Mouse (Mus musculus) heart, embryonic 16.5 days (tissue): ENCODE results near the gene Plxnb2. TPM values are rescaled to one million over a fixed set of nuclear protein-coding genes. Genes with fewer than 3 reads are reported as not detected.
A peak's percentile ranks its signal among the peaks of the same experiment; 100 is the strongest.

Experiments used
- ATAC-seq: fragments of 200-750 bp; cut with Nextera tagmentation; replicated peaks from 2 replicates; pipeline ENCODE4 v1.8.0; 2017; ENCODE audit warnings: moderate number of reproducible peaks; ENCODE audit not compliant: insufficient read depth, low FRiP score; ENCODE audit errors: extremely low read depth
- H3K27ac ChIP-seq: fragments of 300-500 bp; sonication (generic); 2 replicates; pipeline ENCODE4 v1.5.1; 2014; ENCODE audit warnings: mild to moderate bottlenecking, low read length, control low read depth, moderate library complexity
- H3K27me3 ChIP-seq: fragments of 300-500 bp; sonication (generic); 2 replicates; pipeline ENCODE4 v1.6.1; 2014; ENCODE audit warnings: low read length, mixed read lengths; ENCODE audit not compliant: control insufficient read depth, insufficient read depth
- H3K36me3 ChIP-seq: fragments of 300-500 bp; sonication (generic); 2 replicates; pipeline ENCODE4 v1.6.1; 2014; ENCODE audit not compliant: control insufficient read depth, insufficient read depth
- H3K4me1 ChIP-seq: fragments of 300-500 bp; sonication (generic); 2 replicates; pipeline ENCODE4 v1.6.1; 2014; ENCODE audit warnings: low read length, mixed read lengths; ENCODE audit not compliant: control insufficient read depth, insufficient read depth
- H3K4me2 ChIP-seq: fragments of 300-500 bp; sonication (generic); 2 replicates; pipeline ENCODE4 v1.6.1; 2014; ENCODE audit warnings: low read depth, mild to moderate bottlenecking, control low read depth, low read length
- H3K4me3 ChIP-seq: fragments of 300-500 bp; sonication (generic); 2 replicates; pipeline ENCODE4 v1.5.1; 2014; ENCODE audit warnings: mild to moderate bottlenecking, control low read depth, low read length
- H3K9ac ChIP-seq: fragments of 300-500 bp; sonication (generic); 2 replicates; pipeline ENCODE4 v1.6.1; 2014; ENCODE audit warnings: low read length, control low read depth
- H3K9me3 ChIP-seq: fragments of 300-500 bp; sonication (generic); replicated peaks from 2 replicates; pipeline ENCODE4 v1.6.1; 2016; ENCODE audit warnings: low read length; ENCODE audit not compliant: control insufficient read depth
- WGBS: fragments of 180-500 bp; shearing (Covaris S2); extraction: QIAGEN DNeasy Blood & Tissue Kit; methylation state at CpG from one replicate; pipeline ENCODE4 v1.1.7; 2014; 5-methylcytosine and 5-hydroxymethylcytosine counted together
- polyA plus RNA-seq: library from polyadenylated mRNA; unstranded; fragments of >200 nt; fragmentation: Nextera tagmentation; extraction: Ambion mirVana; gene quantifications from 2 replicates; pipeline ENCODE4 v1.2.1, GENCODE M21; 2015

The Plxnb2 gene
- polyA plus RNA-seq, result 91.8 and 104 TPM in 2 replicates

- Histone ChIP-seq H3K9me3 (no peaks in the 10 kb centered on the region), H3K36me3 (no peaks in the 10 kb centered on the region; the same call in 1 of the 2 replicates), H3K4me1 (peaks cover 53% of the 10 kb centered on the region), H3K27me3 (no peaks in the 10 kb centered on the region), H3K27ac (peak within 1 kb of the TSS; percentile 97), H3K4me2 (peak within 1 kb of the TSS; percentile 72), H3K4me3 (peak within 1 kb of the TSS; percentile 81), H3K9ac (peak within 1 kb of the TSS; percentile 90)
- peak; percentile 83 for ATAC-seq
- under 1% methylated on average over 67 of the region's 72 CpGs for WGBS
Measured at GRCm38 (mm10) chr15:89180571-89181229, at the start of gene Plxnb2. Gene Plxnb2, minus strand, starts transcription at chr15:89180788.

DNA sequence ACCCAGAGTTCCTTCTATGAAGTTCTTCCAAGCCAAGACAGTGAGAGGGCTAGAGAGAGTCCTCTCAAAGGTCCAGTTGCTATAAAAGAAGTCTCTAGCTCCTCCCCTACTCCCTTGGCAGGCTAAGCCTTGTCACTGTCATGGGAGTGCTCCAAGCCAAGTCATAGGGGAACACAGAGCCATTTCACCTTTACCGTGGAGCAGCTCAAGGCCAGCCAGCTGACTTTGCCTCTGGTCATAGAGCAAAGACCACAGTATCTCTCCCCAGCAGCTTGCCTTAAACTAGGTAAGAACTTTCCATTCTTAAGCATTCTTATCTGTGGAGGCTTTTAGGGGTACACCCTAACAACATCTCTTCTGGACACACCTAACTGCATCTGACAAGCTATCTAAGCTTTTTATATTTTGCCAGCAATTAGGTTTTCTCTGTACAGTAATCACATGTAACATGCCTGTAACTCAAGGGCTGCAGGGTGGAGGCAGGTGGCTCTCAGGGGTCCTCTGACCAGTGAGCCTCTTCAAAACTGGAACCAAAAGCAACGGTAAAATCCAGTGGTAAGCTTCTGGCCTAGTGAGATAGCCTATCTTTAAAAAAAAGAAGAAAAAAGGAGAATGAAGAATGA, 35.1 kb upstream of the Plxnb2 start:
- ATAC-seq, result 0 out of 2 replicates have a peak, but pooled peaks have one; percentile 5
- Histone ChIP-seq H3K4me2 (no peak overlapping the region), H3K4me3 (no peak overlapping the region), H3K27ac (peak overlapping the region; percentile 19; the same call in 1 of the 2 replicates), H3K27me3 (no peaks in the 10 kb centered on the region), H3K9me3 (no peaks in the 10 kb centered on the region), H3K4me1 (peaks cover 27% of the 10 kb centered on the region), H3K36me3 (peaks cover 11% of the 10 kb centered on the region; the same call in 1 of the 2 replicates), H3K9ac (no peak overlapping the region)
- WGBS, result 63% methylated on average over 2 of the region's 2 CpGs

- peaks cover 27% of the 10 kb centered on the region for H3K4me1 ChIP-seq
- H3K4me3 ChIP-seq, result no peak overlapping the region
- H3K9ac ChIP-seq, result no peak overlapping the region
- peaks cover 11% of the 10 kb centered on the region; the same call in 1 of the 2 replicates for H3K36me3 ChIP-seq
- no peak overlapping the region for H3K27ac ChIP-seq
- no peak for ATAC-seq
- H3K4me2 ChIP-seq, result no peak overlapping the region
- 78% methylated on average over 3 of the region's 3 CpGs for WGBS
- no peaks in the 10 kb centered on the region for H3K9me3 ChIP-seq
- H3K27me3 ChIP-seq, result no peaks in the 10 kb centered on the region
Measured at GRCm38 (mm10) chr15:89214953-89215352, 34.4 kb upstream of the Plxnb2 start.

- no peak overlapping the region for H3K27ac ChIP-seq
- H3K9me3 ChIP-seq, result no peaks in the 10 kb centered on the region
- H3K4me2 ChIP-seq, result no peak overlapping the region
- H3K36me3 ChIP-seq, result peaks cover 11% of the 10 kb centered on the region; the same call in 1 of the 2 replicates
- WGBS, result 72% methylated on average over 3 of the region's 3 CpGs
- ATAC-seq, result no peak
- no peak overlapping the region for H3K9ac ChIP-seq
- H3K4me1 ChIP-seq, result peaks cover 27% of the 10 kb centered on the region
- no peaks in the 10 kb centered on the region for H3K27me3 ChIP-seq
- H3K4me3 ChIP-seq, result no peak overlapping the region
Measured at GRCm38 (mm10) chr15:89213517-89213916, 32.9 kb upstream of the Plxnb2 start.

DNA sequence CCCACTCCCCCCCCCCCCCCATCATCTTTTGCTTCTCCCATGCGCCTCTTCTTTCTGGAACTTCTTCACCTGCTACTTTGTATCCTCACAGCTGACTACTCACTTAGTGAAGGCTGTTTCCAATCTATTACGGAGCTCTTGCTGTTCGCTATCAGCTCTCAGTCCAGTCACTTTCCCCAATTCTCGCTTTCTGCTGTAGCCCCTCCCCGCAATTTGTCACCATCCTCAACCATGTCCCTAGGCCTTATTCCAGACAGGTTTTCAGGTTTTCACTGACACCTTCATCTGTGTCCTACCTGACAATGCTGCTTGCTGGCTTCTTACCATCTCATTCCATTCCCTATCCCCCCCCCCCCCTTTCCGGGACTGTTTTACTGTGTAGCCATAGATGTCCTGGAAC, 31.9 kb upstream of the Plxnb2 start:
- H3K36me3 ChIP-seq, result peaks cover 11% of the 10 kb centered on the region; the same call in 1 of the 2 replicates
- peak overlapping the region; percentile 83 for H3K4me2 ChIP-seq
- no peaks in the 10 kb centered on the region for H3K9me3 ChIP-seq
- no peaks in the 10 kb centered on the region for H3K27me3 ChIP-seq
- no peak for ATAC-seq
- peak overlapping the region; percentile 90 for H3K9ac ChIP-seq
- peaks cover 27% of the 10 kb centered on the region for H3K4me1 ChIP-seq
- 66% methylated on average over 6 of the region's 6 CpGs for WGBS
- peak overlapping the region; percentile 76 for H3K4me3 ChIP-seq
- no peak overlapping the region for H3K27ac ChIP-seq

DNA sequence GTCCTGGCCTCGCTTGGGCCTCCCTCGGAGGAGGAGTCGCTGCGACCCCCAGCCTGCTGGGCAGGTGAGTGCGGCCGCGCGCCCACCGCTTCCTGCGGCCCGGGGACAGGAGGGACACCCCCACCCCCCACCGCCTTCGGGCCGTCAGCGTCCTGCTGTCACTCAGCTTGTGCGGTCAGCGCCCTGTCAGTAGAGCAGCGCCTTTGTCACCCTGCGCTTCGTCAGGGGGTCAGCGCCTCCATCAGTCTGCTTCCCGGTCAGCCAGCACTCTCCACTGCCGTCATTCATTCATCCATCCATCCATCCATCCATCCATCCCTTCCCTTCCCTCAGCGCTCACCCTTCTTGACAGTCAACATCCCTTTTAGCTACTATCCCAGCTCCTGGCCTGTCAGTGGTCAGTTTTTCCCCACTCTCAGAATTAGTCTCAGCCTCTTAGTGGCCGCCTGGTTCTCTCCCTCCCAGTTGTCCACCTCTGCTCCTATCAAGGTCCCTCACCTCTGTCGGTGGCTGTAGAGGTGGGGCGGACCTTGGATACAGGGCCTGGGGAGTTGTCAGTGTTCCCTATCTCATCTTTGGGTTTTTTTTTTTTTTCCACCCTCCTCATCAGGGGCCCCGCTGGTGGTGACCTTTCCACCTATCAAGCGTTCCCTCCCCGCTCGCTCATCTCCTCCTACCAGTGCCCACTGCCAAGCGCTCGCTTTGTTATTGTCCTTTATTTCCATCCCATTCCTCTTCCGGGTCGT, 31.3 kb upstream of the Plxnb2 start:
- Histone ChIP-seq H3K4me3 (peak overlapping the region; percentile 76), H3K9me3 (no peaks in the 10 kb centered on the region), H3K4me2 (peak overlapping the region; percentile 83), H3K36me3 (peaks cover 10% of the 10 kb centered on the region; the same call in 1 of the 2 replicates), H3K27me3 (no peaks in the 10 kb centered on the region), H3K27ac (peak overlapping the region; percentile 86), H3K4me1 (peaks cover 27% of the 10 kb centered on the region), H3K9ac (peak overlapping the region; percentile 90)
- 2% methylated on average over 35 of the region's 35 CpGs for WGBS
- peak; percentile 54 for ATAC-seq

DNA sequence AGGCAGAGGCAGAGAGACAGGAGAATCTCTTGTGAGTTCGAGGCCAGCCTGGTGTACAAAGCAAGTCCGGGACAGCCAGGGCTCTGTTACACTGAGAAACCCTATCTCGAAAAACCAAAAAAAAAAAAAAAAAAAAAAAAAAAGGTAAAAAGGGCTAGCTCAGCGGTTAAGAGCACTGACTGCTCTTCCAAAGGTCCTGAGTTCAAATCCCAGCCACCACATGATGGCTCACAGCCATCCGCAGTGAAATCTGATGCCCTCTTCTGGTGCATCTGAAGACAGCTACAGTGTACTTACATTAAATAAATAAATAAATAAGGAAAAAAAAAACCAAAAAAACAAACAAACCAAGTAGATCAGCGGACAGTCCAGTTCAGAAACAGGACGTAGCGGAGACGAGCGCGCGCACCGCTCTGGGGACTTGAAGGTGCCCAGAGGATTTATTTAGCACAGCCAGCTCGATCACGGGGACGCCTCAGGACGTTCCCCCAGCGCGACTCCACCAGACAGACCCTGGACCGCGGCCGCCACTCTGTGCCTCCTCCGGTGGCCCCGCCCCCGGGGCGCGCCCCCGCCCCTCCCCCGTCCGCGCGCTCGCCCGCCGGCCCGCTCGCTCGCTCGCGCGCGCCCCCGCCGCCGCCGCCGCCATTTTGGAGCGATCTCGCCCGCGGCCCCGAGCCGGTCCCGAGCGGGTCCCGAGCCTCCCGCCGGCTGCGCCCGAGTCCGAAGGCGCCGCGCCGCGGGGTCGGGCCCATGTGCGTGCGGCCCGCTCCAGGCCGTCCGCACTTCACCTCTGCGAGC, 30.5 kb upstream of the Plxnb2 start, which contains the start of gene Ppp6r2:
Gene Ppp6r2, plus strand, starts transcription at position 639 of the 801 bp plus-strand sequence.
- Histone ChIP-seq H3K27ac (peak within 1 kb of the TSS; percentile 86), H3K36me3 (peaks cover 2% of the 10 kb centered on the region; the same call in 1 of the 2 replicates), H3K4me2 (peak within 1 kb of the TSS; percentile 83), H3K4me1 (peaks cover 27% of the 10 kb centered on the region), H3K4me3 (peak within 1 kb of the TSS; percentile 76), H3K27me3 (no peaks in the 10 kb centered on the region), H3K9ac (peak within 1 kb of the TSS; percentile 90), H3K9me3 (no peaks in the 10 kb centered on the region)
- 2% methylated on average over 54 of the region's 73 CpGs for WGBS
- peak; percentile 87 for ATAC-seq
